Comparison of ENCODE assay signal across 29 mouse cellular contexts in the genomic region with DNA sequence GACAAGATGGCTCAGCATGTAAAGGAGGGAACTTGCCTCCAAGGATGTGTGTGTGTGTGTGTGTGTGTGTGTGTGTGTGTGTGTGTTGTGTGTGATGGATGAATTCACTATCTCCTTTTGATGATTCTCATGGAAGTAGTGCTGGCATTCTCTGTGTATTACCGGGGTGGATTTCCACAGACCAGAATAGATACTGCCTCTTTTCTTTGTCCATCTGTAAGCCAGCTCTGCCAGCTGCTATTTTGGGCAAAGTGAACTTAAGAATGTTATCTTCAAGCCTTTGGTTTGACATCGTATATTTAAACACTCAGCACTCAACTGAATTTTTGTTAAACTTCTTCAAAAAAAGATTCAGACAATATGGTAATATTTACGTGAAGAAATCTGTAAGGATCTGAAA. TPM values are rescaled to one million over a fixed set of nuclear protein-coding genes. Genes with fewer than 3 reads are reported as not detected.
A peak's percentile ranks its signal among the peaks of the same experiment; 100 is the strongest.
DNase-seq lines count a peak whose midpoint lies in the region; ATAC-seq and TF ChIP-seq lines count a peak whose summit lies in the region.
"Had no signal": no experiment of that assay in that cellular context is flagged by ENCODE, and none has a peak within 500 bp of the region (broad histone marks: within the 10 kb centered on the region; RNA-seq: fewer than 3 reads in every experiment).

No protein-coding gene starts in this region.

- no peak overlapping the region for H3K4me3 ChIP-seq in forebrain, postnatal 0 days (ENCODE audit: low read depth, low read length)
- H3K4me3 ChIP-seq in forebrain, embryonic 16.5 days (replicated peaks; ENCODE audit: low read length), result no peak overlapping the region
- H3K4me3 ChIP-seq: embryonic facial prominence, embryonic 13.5 days; erythroblast, embryonic 14.5 days; forebrain, embryonic 12.5 days; hindbrain, embryonic 15.5 days; layer of hippocampus, adult 2 months; limb, embryonic 13.5 days; liver, embryonic 12.5 days; stomach, embryonic 15.5 days had no signal

- DNase-seq in forebrain, postnatal 0 days, result peak; percentile 41
- DNase-seq in heart, postnatal 4 days, result peak; percentile 7
- DNase-seq in heart, adult 11 months, result no peak
- peak; percentile 40 for DNase-seq in right cerebral cortex, adult 18-20 months
- DNase-seq in right cerebral cortex, postnatal 4 days, result no peak
- no peak for DNase-seq in thymus, postnatal 0 days (ENCODE audit: low spot score)
- DNase-seq in kidney, postnatal 14 days, result no peak
- DNase-seq: adrenal gland, postnatal 10 days; cerebellum, adult 2 months; cerebellum, postnatal 36 days; embryo, embryonic 11 days; heart, postnatal 14 days; kidney, adult 8-10 months; kidney, postnatal 10 days; lung, adult 18-20 months; lung, postnatal 10 days; thymus, adult 18-20 months; thymus, postnatal 4 days had no signal

- no peak overlapping the region for H3K9ac ChIP-seq in forebrain, postnatal 0 days
- no peak overlapping the region for H3K9ac ChIP-seq in forebrain, embryonic 16.5 days (replicated peaks; ENCODE audit: low read depth, low read length)
- H3K9ac ChIP-seq: embryonic facial prominence, embryonic 13.5 days; forebrain, embryonic 12.5 days; hindbrain, embryonic 15.5 days; limb, embryonic 13.5 days; liver, embryonic 12.5 days; stomach, embryonic 15.5 days had no signal

- H3K36me3 ChIP-seq in forebrain, postnatal 0 days (ENCODE audit: insufficient read depth), result no peaks in the 10 kb centered on the region
- no peaks in the 10 kb centered on the region for H3K36me3 ChIP-seq in forebrain, embryonic 16.5 days (ENCODE audit: control insufficient read depth, insufficient read depth)
- H3K36me3 ChIP-seq: embryonic facial prominence, embryonic 13.5 days; forebrain, embryonic 12.5 days; hindbrain, embryonic 15.5 days; limb, embryonic 13.5 days; liver, embryonic 12.5 days; stomach, embryonic 15.5 days had no signal

- H3K9me3 ChIP-seq in forebrain, postnatal 0 days (ENCODE audit: low read length), result no peaks in the 10 kb centered on the region
- H3K9me3 ChIP-seq in forebrain, embryonic 16.5 days (ENCODE audit: control insufficient read depth, low read length), result no peaks in the 10 kb centered on the region
- H3K9me3 ChIP-seq: embryonic facial prominence, embryonic 13.5 days; forebrain, embryonic 12.5 days; hindbrain, embryonic 15.5 days; limb, embryonic 13.5 days; liver, embryonic 12.5 days; stomach, embryonic 15.5 days had no signal

- WGBS in forebrain, postnatal 0 days, result 65% methylated on average over 3 of the region's 3 CpGs
- WGBS in forebrain, embryonic 16.5 days, result 81% methylated on average over 3 of the region's 3 CpGs

- no peak overlapping the region for H3K27ac ChIP-seq in forebrain, postnatal 0 days (ENCODE audit: low read depth, low read length)
- no peak overlapping the region for H3K27ac ChIP-seq in forebrain, embryonic 16.5 days (ENCODE audit: low read length)
- H3K27ac ChIP-seq: embryonic facial prominence, embryonic 13.5 days; forebrain, embryonic 12.5 days; hindbrain, embryonic 15.5 days; layer of hippocampus, adult 2 months; limb, embryonic 13.5 days; liver, embryonic 12.5 days; stomach, embryonic 15.5 days had no signal

- H3K4me1 ChIP-seq in forebrain, postnatal 0 days (ENCODE audit: insufficient read depth), result peaks cover 22% of the 10 kb centered on the region; the same call in 1 of the 2 replicates
- H3K4me1 ChIP-seq in forebrain, embryonic 16.5 days (replicated peaks; ENCODE audit: control insufficient read depth, insufficient read depth, low read length), result peaks cover 15% of the 10 kb centered on the region
- H3K4me1 ChIP-seq: limb, embryonic 13.5 days; stomach, embryonic 15.5 days had no signal

- no peak for TF ChIP-seq CTCF in forebrain, postnatal 0 days (IDR thresholded peaks at IDR 0.05; ENCODE audit: low read depth)

- no peak overlapping the region for H3K4me2 ChIP-seq in forebrain, postnatal 0 days (ENCODE audit: low read depth)
- no peak overlapping the region for H3K4me2 ChIP-seq in forebrain, embryonic 16.5 days (ENCODE audit: low read length)
- H3K4me2 ChIP-seq: embryonic facial prominence, embryonic 13.5 days; forebrain, embryonic 12.5 days; hindbrain, embryonic 15.5 days; limb, embryonic 13.5 days; liver, embryonic 12.5 days; midbrain, embryonic 11.5 days; stomach, embryonic 15.5 days had no signal

- no peaks in the 10 kb centered on the region for H3K27me3 ChIP-seq in forebrain, postnatal 0 days (ENCODE audit: insufficient read depth, low read length)
- no peaks in the 10 kb centered on the region for H3K27me3 ChIP-seq in forebrain, embryonic 16.5 days (replicated peaks; ENCODE audit: control insufficient read depth, insufficient read depth, low read length)
- H3K27me3 ChIP-seq: embryonic facial prominence, embryonic 13.5 days; forebrain, embryonic 12.5 days; hindbrain, embryonic 15.5 days; limb, embryonic 13.5 days; liver, embryonic 12.5 days; stomach, embryonic 15.5 days had no signal

- no peak for ATAC-seq in forebrain, postnatal 0 days
- ATAC-seq in forebrain, embryonic 16.5 days, result no peak
- ATAC-seq: activated CD4-positive, CD25-positive, alpha-beta regulatory T cell, adult 4 months; liver, embryonic 12.5 days had no signal

RNA-seq across cellular contexts. Expression of a gene that starts 5.1 kb away (rescaled TPM):
- 110 and 161 TPM in 2 replicates for total RNA-seq in forebrain, postnatal 0 days (2014; rRNA removed)
- 35.8 and 65.6 TPM in 2 replicates for polyA plus RNA-seq in forebrain, postnatal 0 days (2015; fragmentation: Nextera tagmentation; extraction: Ambion mirVana)
- 85.2 and 99.0 TPM in 2 replicates for polyA plus RNA-seq in forebrain, embryonic 16.5 days (2015; fragmentation: Nextera tagmentation; extraction: Ambion mirVana)
- 10 to 100 TPM; 86.4 to 90.8 TPM for total RNA-seq in heart, postnatal 4 days (2021)
- 7.4 and 8.2 TPM in 2 replicates for polyA plus RNA-seq in thymus, postnatal 0 days (2015; fragmentation: Nextera tagmentation; extraction: Ambion mirVana)

Comparison
In these comparisons a context has a peak if more than half of its experiments do, and no peak if none do; other contexts are left out.
1. DNase-seq: peak in forebrain, postnatal 0 days (single experiment), heart, postnatal 4 days (single experiment) and right cerebral cortex, adult 18-20 months (single experiment); none in heart, adult 11 months (single experiment), right cerebral cortex, postnatal 4 days (single experiment), thymus, postnatal 0 days (single experiment) and kidney, postnatal 14 days (single experiment).